Comparison of ENCODE assay signal across 10 mouse cellular contexts in the genomic region with DNA sequence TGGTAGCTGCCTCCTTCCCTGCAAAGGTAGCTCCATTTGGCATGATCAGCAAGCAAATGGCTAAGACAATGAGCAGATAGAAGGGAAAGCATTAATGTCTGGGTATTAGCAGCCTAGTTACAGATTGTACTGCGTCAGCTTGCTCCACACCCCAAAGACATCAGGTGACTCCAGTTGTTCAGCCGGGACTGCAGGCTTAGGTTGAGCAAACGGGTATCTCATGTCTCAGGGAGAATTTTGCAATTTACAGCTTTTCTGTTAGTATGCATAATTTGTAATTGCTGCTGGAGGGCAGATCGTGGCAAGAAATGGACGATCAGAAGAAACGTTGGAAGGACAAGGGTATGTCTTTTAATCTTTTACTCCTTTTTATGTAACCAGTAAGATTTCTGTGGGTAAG. TPM values are rescaled to one million over a fixed set of nuclear protein-coding genes. Genes with fewer than 3 reads are reported as not detected.
DNase-seq lines count a peak whose midpoint lies in the region; ATAC-seq lines count a peak whose summit lies in the region.
"Had no signal": no experiment of that assay in that cellular context is flagged by ENCODE, and none has a peak within 500 bp of the region (broad histone marks: within the 10 kb centered on the region; RNA-seq: fewer than 3 reads in every experiment).

No protein-coding gene starts in this region.

- 28% methylated on average over 6 of the region's 6 CpGs for WGBS in intestine, embryonic 14.5 days
- WGBS in hindbrain, embryonic 14.5 days: 70% methylated on average over 6 of the region's 6 CpGs

- peak overlapping the region; percentile 17; the same call in 1 of the 2 replicates for H3K27ac ChIP-seq in intestine, embryonic 14.5 days (ENCODE audit: low read depth)
- H3K27ac ChIP-seq in hindbrain, embryonic 14.5 days: no peak overlapping the region; the same call in 1 of the 2 replicates
- H3K27ac ChIP-seq: hindbrain, embryonic 15.5 days; neural tube, embryonic 13.5 days had no signal

- no peaks in the 10 kb centered on the region for H3K9me3 ChIP-seq in intestine, embryonic 14.5 days (ENCODE audit: control insufficient read depth, low read length)
- no peaks in the 10 kb centered on the region for H3K9me3 ChIP-seq in hindbrain, embryonic 14.5 days (ENCODE audit: control insufficient read depth, low read length)
- H3K9me3 ChIP-seq: hindbrain, embryonic 15.5 days; neural tube, embryonic 13.5 days had no signal

- peak; percentile 46 to 59 for DNase-seq in layer of hippocampus, adult 18-20 months (ENCODE audit: low spot score in 2 of 2)
- DNase-seq in layer of hippocampus, postnatal 14 days (ENCODE audit: low spot score in 2 of 2): no peak
- peak; percentile 7 to 24 for DNase-seq in adrenal gland, postnatal 36 days
- no peak for DNase-seq in intestine, embryonic 14.5 days (ENCODE audit: low spot score)
- peak; percentile 5 for DNase-seq in lung, postnatal 10 days
- no peak for DNase-seq in cerebellum, postnatal 10 days
- DNase-seq in hindbrain, embryonic 14.5 days (ENCODE audit: low spot score): no peak
- no peak for DNase-seq in spleen, postnatal 10 days (ENCODE audit: low spot score in 2 of 2)

- H3K36me3 ChIP-seq in intestine, embryonic 14.5 days (ENCODE audit: control insufficient read depth, insufficient read depth, low read length): no peaks in the 10 kb centered on the region; the same call in 1 of the 2 replicates
- H3K36me3 ChIP-seq in hindbrain, embryonic 14.5 days (replicated peaks; ENCODE audit: control insufficient read depth, insufficient read depth): peaks cover 5% of the 10 kb centered on the region; the same call in 1 of the 2 replicates
- H3K36me3 ChIP-seq: hindbrain, embryonic 15.5 days had no signal

- H3K4me2 ChIP-seq in intestine, embryonic 14.5 days (ENCODE audit: low read length): peak overlapping the region; percentile 7
- no peak overlapping the region for H3K4me2 ChIP-seq in hindbrain, embryonic 14.5 days (replicated peaks)
- H3K4me2 ChIP-seq: hindbrain, embryonic 15.5 days; neural tube, embryonic 13.5 days had no signal

- H3K4me3 ChIP-seq in intestine, embryonic 14.5 days (ENCODE audit: low read depth, low read length): no peak overlapping the region
- H3K4me3 ChIP-seq in hindbrain, embryonic 14.5 days (replicated peaks; ENCODE audit: low read length): no peak overlapping the region
- H3K4me3 ChIP-seq: hindbrain, embryonic 15.5 days; neural tube, embryonic 13.5 days had no signal

- H3K27me3 ChIP-seq in intestine, embryonic 14.5 days (replicated peaks; ENCODE audit: control insufficient read depth, insufficient read depth, low read length): no peaks in the 10 kb centered on the region
- no peaks in the 10 kb centered on the region for H3K27me3 ChIP-seq in hindbrain, embryonic 14.5 days (ENCODE audit: control insufficient read depth, insufficient read depth, low read length)
- H3K27me3 ChIP-seq: hindbrain, embryonic 15.5 days; neural tube, embryonic 13.5 days had no signal

- H3K9ac ChIP-seq in intestine, embryonic 14.5 days (ENCODE audit: low read length): no peak overlapping the region
- no peak overlapping the region for H3K9ac ChIP-seq in hindbrain, embryonic 14.5 days
- H3K9ac ChIP-seq: hindbrain, embryonic 15.5 days; neural tube, embryonic 13.5 days had no signal

- ATAC-seq in intestine, embryonic 14.5 days (replicated peaks; ENCODE audit: low FRiP score, low TSS enrichment, low read depth): no peak
- ATAC-seq in hindbrain, embryonic 14.5 days (ENCODE audit: low FRiP score): no peak

- no peaks in the 10 kb centered on the region; the same call in 1 of the 2 replicates for H3K4me1 ChIP-seq in intestine, embryonic 14.5 days (replicated peaks; ENCODE audit: control insufficient read depth, insufficient read depth, low read length)
- 0 out of 2 replicates have a peak, but pooled peaks cover 7% of the 10 kb centered on the region for H3K4me1 ChIP-seq in hindbrain, embryonic 14.5 days (replicated peaks; ENCODE audit: control insufficient read depth, insufficient read depth, low read length)

RNA-seq across cellular contexts. Expression of gene Rtn4, which starts 25.8 kb away (rescaled TPM):
- 100 to 1,000 TPM; 468 to 492 TPM for total RNA-seq in layer of hippocampus, adult 18-20 months (2021)
- total RNA-seq in layer of hippocampus, postnatal 14 days (2021): 100 to 1,000 TPM; 489 to 496 TPM
- 100 to 1,000 TPM; 312 to 517 TPM for total RNA-seq in adrenal gland, postnatal 36 days (2021)
- polyA plus RNA-seq in intestine, embryonic 14.5 days (2014; fragmentation: Nextera tagmentation; extraction: Ambion mirVana): 49.6 and 54.6 TPM in 2 replicates
- polyA plus RNA-seq in hindbrain, embryonic 14.5 days (2014; fragmentation: Nextera tagmentation; extraction: Ambion mirVana): 112 and 120 TPM in 2 replicates

Comparison
In these comparisons a context has a peak if more than half of its experiments do, and no peak if none do; other contexts are left out.
1. DNase-seq: peak in layer of hippocampus, adult 18-20 months (2 of 2), adrenal gland, postnatal 36 days (2 of 2) and lung, postnatal 10 days (single experiment); none in layer of hippocampus, postnatal 14 days (0 of 2), intestine, embryonic 14.5 days (single experiment), cerebellum, postnatal 10 days (0 of 2), hindbrain, embryonic 14.5 days (single experiment) and spleen, postnatal 10 days (0 of 2).